In genomic region chr10:12996736-12997477, GRCm38 (mm10) we compare ENCODE assay signal across 8 mouse cellular contexts. TPM values are rescaled to one million over a fixed set of nuclear protein-coding genes. Genes with fewer than 3 reads are reported as not detected.
DNase-seq lines count a peak whose midpoint lies in the region; ATAC-seq lines count a peak whose summit lies in the region.

No protein-coding gene starts in this region.

- H3K4me2 ChIP-seq in intestine, embryonic 15.5 days (replicated peaks) = no peak overlapping the region
- H3K4me2 ChIP-seq in midbrain, embryonic 11.5 days = no peak overlapping the region

- H3K4me1 ChIP-seq in intestine, embryonic 15.5 days (replicated peaks) = no peaks in the 10 kb centered on the region
- no peaks in the 10 kb centered on the region for H3K4me1 ChIP-seq in midbrain, embryonic 11.5 days (ENCODE audit: control insufficient read depth, insufficient read depth, low read length)

- intact Hi-C loops in left cerebral cortex, postnatal 25 days (cut with DNase I) = loop anchor here (5.0 kb wide), 1 partner anchor 305 kb away; no protein-coding TSS in a partner anchor

- peak; percentile 87 for ATAC-seq in intestine, embryonic 15.5 days
- peak; percentile 84 for ATAC-seq in midbrain, embryonic 11.5 days (ENCODE audit: low FRiP score)

- no peaks in the 10 kb centered on the region for H3K9me3 ChIP-seq in intestine, embryonic 15.5 days
- H3K9me3 ChIP-seq in midbrain, embryonic 11.5 days (ENCODE audit: control insufficient read depth, low read length) = no peaks in the 10 kb centered on the region

- no peaks in the 10 kb centered on the region for H3K36me3 ChIP-seq in intestine, embryonic 15.5 days
- H3K36me3 ChIP-seq in midbrain, embryonic 11.5 days (ENCODE audit: control insufficient read depth, insufficient read depth, low read length) = no peaks in the 10 kb centered on the region

- no peaks in the 10 kb centered on the region for H3K27me3 ChIP-seq in intestine, embryonic 15.5 days (replicated peaks)
- no peaks in the 10 kb centered on the region for H3K27me3 ChIP-seq in midbrain, embryonic 11.5 days (ENCODE audit: control insufficient read depth, insufficient read depth, low read length)

- no peak overlapping the region for H3K4me3 ChIP-seq in intestine, embryonic 15.5 days (replicated peaks)
- H3K4me3 ChIP-seq in midbrain, embryonic 11.5 days (ENCODE audit: low read depth, low read length) = no peak overlapping the region

- 43% methylated on average over 17 of the region's 17 CpGs for WGBS in intestine, embryonic 15.5 days
- WGBS in midbrain, embryonic 11.5 days = 49% methylated on average over 17 of the region's 17 CpGs

- peak; percentile 79 to 95 for DNase-seq in adrenal gland, adult (ENCODE audit: inconsistent age in 2 of 2, low spot score in 1 of 2)
- DNase-seq in embryo, embryonic 11 days = peak; percentile 87
- DNase-seq in gastrocnemius, postnatal 4 days (ENCODE audit: low spot score in 2 of 2) = peak; percentile 61 to 85
- peak; percentile 79 to 84 for DNase-seq in left cerebral cortex, postnatal 25 days (ENCODE audit: low spot score in 2 of 2)
- DNase-seq in midbrain, embryonic 11.5 days (ENCODE audit: low spot score, missing footprints) = peak; percentile 98
- DNase-seq in right cerebral cortex, postnatal 4 days = peak; percentile 89
- peak; percentile 68 for DNase-seq in yolk sac, embryonic 10.5 days (ENCODE audit: low spot score)

- no peak overlapping the region for H3K9ac ChIP-seq in intestine, embryonic 15.5 days
- H3K9ac ChIP-seq in midbrain, embryonic 11.5 days (ENCODE audit: low read length) = no peak overlapping the region

- no peak overlapping the region for H3K27ac ChIP-seq in intestine, embryonic 15.5 days
- H3K27ac ChIP-seq in midbrain, embryonic 11.5 days (ENCODE audit: low read depth, low read length) = no peak overlapping the region

RNA-seq across cellular contexts. Expression of gene Sf3b5, which starts 8.2 kb away (rescaled TPM):
- total RNA-seq in gastrocnemius, postnatal 4 days (2021) = 1 to 10 TPM; 7.1 to 7.9 TPM
- 37.0 and 38.0 TPM in 2 replicates for polyA plus RNA-seq in intestine, embryonic 15.5 days (2015; fragmentation: Nextera tagmentation; extraction: Ambion mirVana)
- 1 to 10 TPM; 7.0 to 7.9 TPM for total RNA-seq in left cerebral cortex, postnatal 25 days (2021)
- polyA plus RNA-seq in midbrain, embryonic 11.5 days (2014; fragmentation: Nextera tagmentation; extraction: Ambion mirVana) = 39.2 and 39.9 TPM in 2 replicates

RNA-seq across cellular contexts. Expression of gene Stx11, which starts 32.8 kb away (rescaled TPM):
- 1 to 10 TPM; 1.7 to 3.8 TPM for total RNA-seq in gastrocnemius, postnatal 4 days (2021)
- polyA plus RNA-seq in intestine, embryonic 15.5 days (2015; fragmentation: Nextera tagmentation; extraction: Ambion mirVana) = 1.6 and 1.8 TPM in 2 replicates
- under 1 TPM; 0.11 to 0.34 TPM for total RNA-seq in left cerebral cortex, postnatal 25 days (2021)
- polyA plus RNA-seq in midbrain, embryonic 11.5 days (2014; fragmentation: Nextera tagmentation; extraction: Ambion mirVana) = 2.0 and 2.2 TPM in 2 replicates
